Mouse (Mus musculus): Measurements from ENCODE around the gene Fgfr2.

DNA sequence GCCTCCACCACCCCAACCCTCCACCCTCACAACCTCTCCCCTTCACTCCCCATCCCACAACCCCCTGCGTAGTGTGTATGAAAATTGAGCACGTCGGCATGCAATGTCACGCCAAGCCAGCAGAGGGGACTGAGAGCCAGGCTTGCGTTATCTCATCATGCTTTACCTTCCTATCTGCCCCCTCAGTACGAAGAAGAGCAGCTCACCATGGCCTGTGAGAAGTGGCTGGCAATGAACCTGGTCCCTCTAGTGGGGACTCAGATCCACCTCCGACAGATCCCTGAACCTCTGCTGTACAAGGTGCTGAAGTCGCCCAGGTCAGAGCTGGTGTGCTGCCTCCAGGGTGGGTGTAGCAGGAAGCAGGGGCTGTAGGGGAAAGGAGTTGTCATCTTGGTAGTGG is 2326.4 kb downstream of the Fgfr2 start:
- TF ChIP-seq CTCF (IDR thresholded peaks at IDR 0.05; ENCODE audit: control insufficient read depth, insufficient read depth, insufficient read length) (no peak), MAX (IDR thresholded peaks at IDR 0.05) (no peak), MYOG (IDR thresholded peaks at IDR 0.05; ENCODE audit: control insufficient read depth, extremely low read depth, insufficient read length) (no peak), FOSL1 (IDR thresholded peaks at IDR 0.05; ENCODE audit: insufficient read depth, low read length, poor library complexity, severe bottlenecking) (no peak), CEBPB (IDR thresholded peaks at IDR 0.05; ENCODE audit: low read depth) (no peak)
